Mouse (Mus musculus): ENCODE measurements around the gene Slc35d2.

DNA sequence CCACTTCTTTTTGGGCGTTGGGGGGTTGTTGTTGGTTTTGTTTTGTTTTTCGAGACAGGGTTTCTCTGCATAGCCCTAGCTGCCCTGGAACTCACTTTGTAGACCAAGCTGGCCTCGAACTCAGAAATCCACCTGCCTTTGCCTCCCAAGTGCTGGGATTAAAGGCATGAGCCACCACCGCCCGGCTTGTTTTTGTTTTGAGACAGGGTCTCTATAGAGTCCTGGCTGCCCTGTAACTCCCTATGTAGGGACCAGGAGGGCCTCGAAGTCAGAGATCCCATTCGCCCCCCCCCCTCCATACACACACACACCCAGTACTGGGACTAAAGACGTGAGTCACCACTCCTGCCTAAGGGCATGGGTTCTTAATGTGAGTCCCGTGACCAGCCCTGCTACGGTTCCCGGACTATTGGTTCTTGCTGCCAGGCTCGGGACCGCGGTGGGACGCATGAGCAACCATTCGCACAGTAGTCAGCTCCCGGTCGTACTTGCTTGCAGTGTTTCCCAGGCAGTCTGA is 24.6 kb upstream of the Slc35d2 start:
- no peak for TF ChIP-seq POLR2AphosphoS2 (IDR thresholded peaks at IDR 0.05; ENCODE audit: insufficient read length, low read depth)
- peak; percentile 57 for TF ChIP-seq POLR2A (IDR thresholded peaks at IDR 0.05; ENCODE audit: insufficient read length, low read depth)
- no peak for TF ChIP-seq MAX (IDR thresholded peaks at IDR 0.05; ENCODE audit: low read depth)
- TF ChIP-seq MYOG (IDR thresholded peaks at IDR 0.05; ENCODE audit: control insufficient read depth in 1 of 3, insufficient read depth in 1 of 3, insufficient read length in 2 of 3, low read depth in 2 of 3), result no peak
- TF ChIP-seq CEBPB (IDR thresholded peaks at IDR 0.05; ENCODE audit: insufficient read depth, poor library complexity, severe bottlenecking), result no peak
- no peak for TF ChIP-seq TCF12 (IDR thresholded peaks at IDR 0.05; ENCODE audit: insufficient read depth, poor library complexity, severe bottlenecking)
- TF ChIP-seq E2F4 (IDR thresholded peaks at IDR 0.05; ENCODE audit: insufficient read depth), result no peak
- TF ChIP-seq MYOD1 (IDR thresholded peaks at IDR 0.05; ENCODE audit: control insufficient read depth in 1 of 3, insufficient read length in 2 of 3, low read depth in 2 of 3), result no peak
- no peak for TF ChIP-seq USF1 (IDR thresholded peaks at IDR 0.05; ENCODE audit: low read depth)
- no peak for TF ChIP-seq REST (IDR thresholded peaks at IDR 0.05; ENCODE audit: insufficient read depth, insufficient read length)
- TF ChIP-seq TCF3 (IDR thresholded peaks at IDR 0.05; ENCODE audit: insufficient read length, low read depth), result no peak
- TF ChIP-seq SRF (IDR thresholded peaks at IDR 0.05; ENCODE audit: control insufficient read depth, insufficient read length, low read depth), result no peak

Measured in myocyte (in vitro differentiated cells).